Mouse (Mus musculus) spleen, adult 18-20 months (tissue): Measurements from ENCODE around the gene Dpf3.

ENCODE experiments used
- DNase-seq, 2 experiments: peaks; one replicate each; pipeline ENCODE4 v3.0.0; 2022; ENCODE audit warnings: mixed read lengths in 2 of 2

The Dpf3 gene

GRCm38 (mm10) chr12:83466053-83466452, 21.5 kb downstream of the Dpf3 start:
- no peak for DNase-seq

GRCm38 (mm10) chr12:83460272-83460671, 27.2 kb downstream of the Dpf3 start:
- DNase-seq: no peak

- no peak for DNase-seq
Measured at GRCm38 (mm10) chr12:83454697-83455321, 32.7 kb downstream of the Dpf3 start.

- DNase-seq: no peak
Measured at GRCm38 (mm10) chr12:83451850-83452249, 35.7 kb downstream of the Dpf3 start.

GRCm38 (mm10) chr12:83450471-83450870, 37.0 kb downstream of the Dpf3 start:
- DNase-seq: no peak

GRCm38 (mm10) chr12:83449202-83449601, 38.3 kb downstream of the Dpf3 start:
- no peak for DNase-seq

GRCm38 (mm10) chr12:83445587-83445986, 41.9 kb downstream of the Dpf3 start:
- no peak for DNase-seq

GRCm38 (mm10) chr12:83444448-83444847, 43.1 kb downstream of the Dpf3 start:
- no peak for DNase-seq

- no peak for DNase-seq
Measured at GRCm38 (mm10) chr12:83438002-83438401, 49.5 kb downstream of the Dpf3 start.

GRCm38 (mm10) chr12:83433987-83434698, 53.4 kb downstream of the Dpf3 start:
- DNase-seq: no peak

GRCm38 (mm10) chr12:83433436-83433835, 54.1 kb downstream of the Dpf3 start:
- no peak for DNase-seq

- DNase-seq: no peak
Measured at GRCm38 (mm10) chr12:83430207-83430606, 57.3 kb downstream of the Dpf3 start.

- DNase-seq: no peak
Measured at GRCm38 (mm10) chr12:83428016-83428415, 59.5 kb downstream of the Dpf3 start.

- DNase-seq: no peak
Measured at GRCm38 (mm10) chr12:83427601-83428000, 59.9 kb downstream of the Dpf3 start.

- DNase-seq: no peak
Measured at GRCm38 (mm10) chr12:83426326-83426725, 61.2 kb downstream of the Dpf3 start.

GRCm38 (mm10) chr12:83425736-83426135, 61.8 kb downstream of the Dpf3 start:
- DNase-seq: no peak

- no peak for DNase-seq
Measured at GRCm38 (mm10) chr12:83424720-83425444, 62.6 kb downstream of the Dpf3 start.

- no peak for DNase-seq
Measured at GRCm38 (mm10) chr12:83424086-83424719, 63.3 kb downstream of the Dpf3 start.

- no peak for DNase-seq
Measured at GRCm38 (mm10) chr12:83420346-83420745, 67.2 kb downstream of the Dpf3 start.

GRCm38 (mm10) chr12:83415207-83415606, 72.3 kb downstream of the Dpf3 start:
- DNase-seq: no peak

- no peak for DNase-seq
Measured at GRCm38 (mm10) chr12:83413684-83414083, 73.8 kb downstream of the Dpf3 start.

GRCm38 (mm10) chr12:83411721-83412521, 75.6 kb downstream of the Dpf3 start:
- DNase-seq: no peak

GRCm38 (mm10) chr12:83411032-83411431, 76.5 kb downstream of the Dpf3 start:
- no peak for DNase-seq
